Mouse (Mus musculus) liver, adult (tissue): ENCODE measurements around the gene Akap12.

Experiments used
- GATA4 ChIP-seq: IDR thresholded peaks from 2 replicates; pipeline ENCODE4 v1.6.1; 2014; ENCODE audit warnings: mild to moderate bottlenecking, low read length; ENCODE audit not compliant: insufficient replicate concordance

Akap12 gene

GRCm38 (mm10) chr10:4268140-4268539, 2.0 kb downstream of the Akap12 start:
- TF ChIP-seq GATA4: no peak

GRCm38 (mm10) chr10:4275572-4275971, 9.4 kb downstream of the Akap12 start:
- TF ChIP-seq GATA4: no peak

GRCm38 (mm10) chr10:4276081-4276480, 9.9 kb downstream of the Akap12 start:
- no peak for TF ChIP-seq GATA4

- TF ChIP-seq GATA4: no peak
Measured at GRCm38 (mm10) chr10:4278041-4278440, 11.9 kb downstream of the Akap12 start.

GRCm38 (mm10) chr10:4282395-4282794, 16.2 kb downstream of the Akap12 start:
- TF ChIP-seq GATA4: no peak

GRCm38 (mm10) chr10:4284781-4285180, 18.6 kb downstream of the Akap12 start:
- TF ChIP-seq GATA4: no peak

- TF ChIP-seq GATA4: no peak
Measured at GRCm38 (mm10) chr10:4285752-4286151, 19.6 kb downstream of the Akap12 start.

- TF ChIP-seq GATA4: no peak
Measured at GRCm38 (mm10) chr10:4289171-4289570, 23.0 kb downstream of the Akap12 start.

GRCm38 (mm10) chr10:4289636-4290035, 23.5 kb downstream of the Akap12 start:
- no peak for TF ChIP-seq GATA4

GRCm38 (mm10) chr10:4290145-4290544, 24.0 kb downstream of the Akap12 start:
- no peak for TF ChIP-seq GATA4

GRCm38 (mm10) chr10:4290561-4290960, 24.4 kb downstream of the Akap12 start:
- no peak for TF ChIP-seq GATA4

GRCm38 (mm10) chr10:4293418-4293817, 27.2 kb downstream of the Akap12 start:
- TF ChIP-seq GATA4: no peak

- TF ChIP-seq GATA4: no peak
Measured at GRCm38 (mm10) chr10:4303558-4303957, 37.4 kb downstream of the Akap12 start.

GRCm38 (mm10) chr10:4323885-4324284, 57.7 kb downstream of the Akap12 start:
- no peak for TF ChIP-seq GATA4

GRCm38 (mm10) chr10:4325562-4325961, 59.4 kb downstream of the Akap12 start:
- TF ChIP-seq GATA4: no peak

GRCm38 (mm10) chr10:4327716-4328115, 61.5 kb downstream of the Akap12 start:
- no peak for TF ChIP-seq GATA4

- no peak for TF ChIP-seq GATA4
Measured at GRCm38 (mm10) chr10:4332228-4332979, 66.2 kb downstream of the Akap12 start.

GRCm38 (mm10) chr10:4333319-4333718, 67.1 kb downstream of the Akap12 start:
- no peak for TF ChIP-seq GATA4
